Comparison of ENCODE assay signal across 8 mouse cellular contexts in genomic region chr11:77984836-77985231, GRCm38 (mm10). TPM values are rescaled to one million over a fixed set of nuclear protein-coding genes. Genes with fewer than 3 reads are reported as not detected.
DNase-seq lines count a peak whose midpoint lies in the region; ATAC-seq and TF ChIP-seq lines count a peak whose summit lies in the region.

No protein-coding gene starts in this region.

- H3K4me3 ChIP-seq in forebrain, embryonic 11.5 days (ENCODE audit: low read depth, low read length) = peak overlapping the region; percentile 70
- H3K4me3 ChIP-seq in hindbrain, embryonic 12.5 days = peak overlapping the region; percentile 100
- H3K4me3 ChIP-seq in limb, embryonic 11.5 days (ENCODE audit: low read depth, low read length) = peak overlapping the region; percentile 99
- H3K4me3 ChIP-seq in midbrain, embryonic 13.5 days (replicated peaks) = peak overlapping the region; percentile 100
- H3K4me3 ChIP-seq in thymus, adult 2 months (ENCODE audit: control insufficient read depth, insufficient read depth, low read length) = peak overlapping the region; percentile 99

- no peak for TF ChIP-seq POLR2A in thymus, adult 2 months (IDR thresholded peaks at IDR 0.05; ENCODE audit: control insufficient read depth, extremely low read depth, insufficient read depth, low read length, poor library complexity)

- no peaks in the 10 kb centered on the region for H3K27me3 ChIP-seq in forebrain, embryonic 11.5 days (ENCODE audit: control insufficient read depth, insufficient read depth, low read length)
- H3K27me3 ChIP-seq in hindbrain, embryonic 12.5 days = no peaks in the 10 kb centered on the region
- H3K27me3 ChIP-seq in limb, embryonic 11.5 days (ENCODE audit: control insufficient read depth, insufficient read depth, low read length) = no peaks in the 10 kb centered on the region
- no peaks in the 10 kb centered on the region for H3K27me3 ChIP-seq in midbrain, embryonic 13.5 days
- no peaks in the 10 kb centered on the region for H3K27me3 ChIP-seq in thymus, adult 2 months (ENCODE audit: control insufficient read depth, insufficient read depth, low read length)

- intact Hi-C loops in gastrocnemius, postnatal 36 days (cut with DNase I) = loop anchor here (5.0 kb wide), 2 partner anchors 52 to 192 kb away; partner anchors contain the start of genes Flot2, Nek8 and Tlcd1

- DNase-seq in gastrocnemius, adult 18-20 months (ENCODE audit: low spot score) = peak; percentile 34
- no peak for DNase-seq in gastrocnemius, postnatal 36 days
- peak; percentile 54 for DNase-seq in adrenal gland, postnatal 25 days
- peak; percentile 76 for DNase-seq in forebrain, embryonic 11.5 days (ENCODE audit: low spot score)
- DNase-seq in limb, embryonic 11.5 days (ENCODE audit: low spot score) = peak; percentile 70
- peak; percentile 57 for DNase-seq in thymus, adult 2 months

- H3K9me3 ChIP-seq in forebrain, embryonic 11.5 days (ENCODE audit: control insufficient read depth, low read length) = no peaks in the 10 kb centered on the region
- H3K9me3 ChIP-seq in hindbrain, embryonic 12.5 days (replicated peaks) = no peaks in the 10 kb centered on the region
- H3K9me3 ChIP-seq in limb, embryonic 11.5 days (ENCODE audit: control insufficient read depth, low read length) = no peaks in the 10 kb centered on the region
- no peaks in the 10 kb centered on the region for H3K9me3 ChIP-seq in midbrain, embryonic 13.5 days

- peaks cover 7% of the 10 kb centered on the region; the same call in 1 of the 2 replicates for H3K4me1 ChIP-seq in forebrain, embryonic 11.5 days (replicated peaks; ENCODE audit: control insufficient read depth, insufficient read depth, low read length)
- H3K4me1 ChIP-seq in hindbrain, embryonic 12.5 days = peaks cover 23% of the 10 kb centered on the region
- H3K4me1 ChIP-seq in limb, embryonic 11.5 days (ENCODE audit: control insufficient read depth, insufficient read depth, low read length) = 0 out of 2 replicates have a peak, but pooled peaks cover 4% of the 10 kb centered on the region
- H3K4me1 ChIP-seq in midbrain, embryonic 13.5 days (replicated peaks) = peaks cover 27% of the 10 kb centered on the region
- H3K4me1 ChIP-seq in thymus, adult 2 months (replicated peaks; ENCODE audit: control insufficient read depth, insufficient read depth, low read length) = peaks cover 12% of the 10 kb centered on the region

- peak overlapping the region; percentile 77 for H3K4me2 ChIP-seq in forebrain, embryonic 11.5 days (ENCODE audit: low read depth, low read length, severe bottlenecking)
- H3K4me2 ChIP-seq in hindbrain, embryonic 12.5 days (replicated peaks) = peak overlapping the region; percentile 72
- H3K4me2 ChIP-seq in limb, embryonic 11.5 days (ENCODE audit: low read depth, severe bottlenecking) = peak overlapping the region; percentile 74
- peak overlapping the region; percentile 91 for H3K4me2 ChIP-seq in midbrain, embryonic 13.5 days (replicated peaks)

- peak overlapping the region; percentile 93 for H3K27ac ChIP-seq in forebrain, embryonic 11.5 days (ENCODE audit: low read depth, low read length)
- peak overlapping the region; percentile 96 for H3K27ac ChIP-seq in hindbrain, embryonic 12.5 days
- H3K27ac ChIP-seq in limb, embryonic 11.5 days (replicated peaks; ENCODE audit: low read depth, low read length) = peak overlapping the region; percentile 89
- peak overlapping the region; percentile 97 for H3K27ac ChIP-seq in midbrain, embryonic 13.5 days
- peak overlapping the region; percentile 79 for H3K27ac ChIP-seq in thymus, adult 2 months (ENCODE audit: control insufficient read depth, insufficient read depth, low read length)

- no peak for TF ChIP-seq CTCF in thymus, adult 2 months (IDR thresholded peaks at IDR 0.05; ENCODE audit: borderline replicate concordance, control insufficient read depth, extremely low read depth, insufficient read depth, low read length, poor library complexity)

- ATAC-seq in forebrain, embryonic 11.5 days (replicated peaks; ENCODE audit: low FRiP score) = no peak
- ATAC-seq in hindbrain, embryonic 12.5 days (ENCODE audit: low FRiP score) = no peak
- no peak for ATAC-seq in limb, embryonic 11.5 days (ENCODE audit: insufficient number of reproducible peaks, low FRiP score, low TSS enrichment, low read depth)
- ATAC-seq in midbrain, embryonic 13.5 days = no peak

- peaks cover 5% of the 10 kb centered on the region; the same call in 1 of the 2 replicates for H3K36me3 ChIP-seq in forebrain, embryonic 11.5 days (ENCODE audit: control insufficient read depth, insufficient read depth, low read length)
- peaks cover 20% of the 10 kb centered on the region for H3K36me3 ChIP-seq in hindbrain, embryonic 12.5 days
- H3K36me3 ChIP-seq in limb, embryonic 11.5 days (ENCODE audit: control insufficient read depth, insufficient read depth, low read length) = peaks cover 3% of the 10 kb centered on the region; the same call in 1 of the 2 replicates
- peaks cover 20% of the 10 kb centered on the region for H3K36me3 ChIP-seq in midbrain, embryonic 13.5 days
- peaks cover 13% of the 10 kb centered on the region for H3K36me3 ChIP-seq in thymus, adult 2 months (ENCODE audit: control insufficient read depth, insufficient read depth, low read length)

- under 1% methylated on average over 13 of the region's 13 CpGs for WGBS in forebrain, embryonic 11.5 days
- WGBS in hindbrain, embryonic 12.5 days = under 1% methylated on average over 13 of the region's 13 CpGs
- 1% methylated on average over 13 of the region's 13 CpGs for WGBS in limb, embryonic 11.5 days
- WGBS in midbrain, embryonic 13.5 days = under 1% methylated on average over 13 of the region's 13 CpGs
- 1% methylated on average over 13 of the region's 13 CpGs for WGBS in thymus, adult 2 months

- H3K9ac ChIP-seq in forebrain, embryonic 11.5 days (ENCODE audit: low read length) = peak overlapping the region; percentile 90
- H3K9ac ChIP-seq in hindbrain, embryonic 12.5 days = peak overlapping the region; percentile 99
- H3K9ac ChIP-seq in limb, embryonic 11.5 days (ENCODE audit: low read length) = peak overlapping the region; percentile 97
- peak overlapping the region; percentile 99 for H3K9ac ChIP-seq in midbrain, embryonic 13.5 days (replicated peaks)

RNA-seq across cellular contexts. Expression of gene Phf12, which starts 2.3 kb away (rescaled TPM):
- 10 to 100 TPM; 13.9 to 14.3 TPM for total RNA-seq in gastrocnemius, adult 18-20 months (2021)
- total RNA-seq in gastrocnemius, postnatal 36 days (2021) = 10 to 100 TPM; 10.7 to 14.1 TPM
- total RNA-seq in adrenal gland, postnatal 25 days (2021) = 76.6 and 79.8 TPM in 2 replicates
- polyA plus RNA-seq in forebrain, embryonic 11.5 days (2014; fragmentation: Nextera tagmentation; extraction: Ambion mirVana) = 29.6 and 30.5 TPM in 2 replicates
- 30.6 and 30.7 TPM in 2 replicates for polyA plus RNA-seq in hindbrain, embryonic 12.5 days (2016; fragmentation: Nextera tagmentation; extraction: Ambion mirVana)
- polyA plus RNA-seq in limb, embryonic 11.5 days (2014; fragmentation: Nextera tagmentation; extraction: Ambion mirVana) = 19.6 and 21.1 TPM in 2 replicates
- 22.7 and 22.8 TPM in 2 replicates for polyA plus RNA-seq in midbrain, embryonic 13.5 days (2015; fragmentation: Nextera tagmentation; extraction: Ambion mirVana)
- polyA plus RNA-seq in thymus, adult 2 months (2012; rRNA removed) = 151 and 160 TPM in 2 replicates

RNA-seq across cellular contexts. Expression of gene Dhrs13, which starts 47.2 kb away (rescaled TPM):
- under 1 TPM; 0.80 to 0.97 TPM for total RNA-seq in gastrocnemius, adult 18-20 months (2021)
- total RNA-seq in gastrocnemius, postnatal 36 days (2021) = 1 to 10 TPM in 1 of 2 experiments, under 1 TPM in 1; 0.94 to 1.9 TPM
- 18.6 and 19.1 TPM in 2 replicates for total RNA-seq in adrenal gland, postnatal 25 days (2021)
- 18.8 and 22.1 TPM in 2 replicates for polyA plus RNA-seq in forebrain, embryonic 11.5 days (2014; fragmentation: Nextera tagmentation; extraction: Ambion mirVana)
- 24.2 and 24.8 TPM in 2 replicates for polyA plus RNA-seq in hindbrain, embryonic 12.5 days (2016; fragmentation: Nextera tagmentation; extraction: Ambion mirVana)
- 19.1 and 19.3 TPM in 2 replicates for polyA plus RNA-seq in limb, embryonic 11.5 days (2014; fragmentation: Nextera tagmentation; extraction: Ambion mirVana)
- polyA plus RNA-seq in midbrain, embryonic 13.5 days (2015; fragmentation: Nextera tagmentation; extraction: Ambion mirVana) = 31.6 and 32.4 TPM in 2 replicates
- polyA plus RNA-seq in thymus, adult 2 months (2012; rRNA removed) = 13.4 and 14.4 TPM in 2 replicates

RNA-seq across cellular contexts. Expression of gene Flot2, which starts 52.9 kb away (rescaled TPM):
- 10 to 100 TPM; 45.6 to 49.1 TPM for total RNA-seq in gastrocnemius, adult 18-20 months (2021)
- total RNA-seq in gastrocnemius, postnatal 36 days (2021) = 10 to 100 TPM; 51.7 to 55.6 TPM
- total RNA-seq in adrenal gland, postnatal 25 days (2021) = 87.9 and 106 TPM in 2 replicates
- 71.2 and 74.2 TPM in 2 replicates for polyA plus RNA-seq in forebrain, embryonic 11.5 days (2014; fragmentation: Nextera tagmentation; extraction: Ambion mirVana)
- 65.2 and 73.2 TPM in 2 replicates for polyA plus RNA-seq in hindbrain, embryonic 12.5 days (2016; fragmentation: Nextera tagmentation; extraction: Ambion mirVana)
- 48.7 and 49.5 TPM in 2 replicates for polyA plus RNA-seq in limb, embryonic 11.5 days (2014; fragmentation: Nextera tagmentation; extraction: Ambion mirVana)
- polyA plus RNA-seq in midbrain, embryonic 13.5 days (2015; fragmentation: Nextera tagmentation; extraction: Ambion mirVana) = 66.9 and 68.4 TPM in 2 replicates
- 124 and 136 TPM in 2 replicates for polyA plus RNA-seq in thymus, adult 2 months (2012; rRNA removed)

RNA-seq across cellular contexts. Expression of gene Sez6, which starts 54.2 kb away (rescaled TPM):
- under 1 TPM; 0.12 to 0.16 TPM for total RNA-seq in gastrocnemius, adult 18-20 months (2021)
- total RNA-seq in gastrocnemius, postnatal 36 days (2021) = under 1 TPM in 1 of 2 experiments, not detected in 1; 0.10 TPM
- total RNA-seq in adrenal gland, postnatal 25 days (2021) = 2.0 and 2.7 TPM in 2 replicates
- polyA plus RNA-seq in forebrain, embryonic 11.5 days (2014; fragmentation: Nextera tagmentation; extraction: Ambion mirVana) = 14.3 and 16.7 TPM in 2 replicates
- 47.3 and 48.7 TPM in 2 replicates for polyA plus RNA-seq in hindbrain, embryonic 12.5 days (2016; fragmentation: Nextera tagmentation; extraction: Ambion mirVana)
- 0.10 and 0.23 TPM in 2 replicates for polyA plus RNA-seq in limb, embryonic 11.5 days (2014; fragmentation: Nextera tagmentation; extraction: Ambion mirVana)
- polyA plus RNA-seq in midbrain, embryonic 13.5 days (2015; fragmentation: Nextera tagmentation; extraction: Ambion mirVana) = 118 TPM in 2 replicates
- polyA plus RNA-seq in thymus, adult 2 months (2012; rRNA removed) = 1.1 TPM in 2 replicates

Comparison
In these comparisons a context has a peak if more than half of its experiments do, and no peak if none do; other contexts are left out.
1. DNase-seq: peak in gastrocnemius, adult 18-20 months (single experiment), adrenal gland, postnatal 25 days (single experiment), forebrain, embryonic 11.5 days (single experiment), limb, embryonic 11.5 days (single experiment) and thymus, adult 2 months (single experiment); none in gastrocnemius, postnatal 36 days (0 of 2).
2. Peak in every context shown above with its lines, with median percentiles within 50 percentile points of each other: H3K27ac ChIP-seq, H3K4me2 ChIP-seq, H3K4me3 ChIP-seq and H3K9ac ChIP-seq.